Mouse (Mus musculus): Measurements from ENCODE around the gene Selenow. TPM values are rescaled to one million over a fixed set of nuclear protein-coding genes. Genes with fewer than 3 reads are reported as not detected.

Selenow gene
- polyA plus RNA-seq, 1 experiment from 2014 or later = 654 TPM

DNA sequence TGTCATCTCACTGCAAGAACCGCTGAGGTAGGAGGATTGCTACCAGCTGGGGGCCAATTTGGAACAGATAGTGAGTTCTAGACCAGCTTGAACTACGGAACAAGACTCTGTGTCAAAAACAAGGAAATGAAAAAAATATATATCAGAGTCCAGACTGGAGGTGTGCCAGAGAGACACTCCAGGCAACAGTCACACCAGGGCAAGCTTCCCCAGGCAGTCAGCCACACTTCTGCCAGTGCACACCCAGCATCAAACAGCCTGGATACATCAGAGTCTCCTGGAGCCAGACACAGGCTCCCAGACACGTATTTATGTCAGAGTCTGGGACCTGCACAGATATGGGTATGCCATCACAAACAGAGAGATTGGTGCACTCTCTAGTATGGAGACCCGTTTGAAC lies 39.0 kb upstream of the Selenow start:
- 35% methylated on average over 4 of the region's 4 CpGs for WGBS
- peaks cover 30% of the 10 kb centered on the region for H3K36me3 ChIP-seq (ENCODE audit: control insufficient read depth, insufficient read depth)
- H3K4me3 ChIP-seq (ENCODE audit: low read length) = no peak overlapping the region
- ATAC-seq (replicated peaks; ENCODE audit: extremely low read depth, insufficient read depth, low FRiP score) = no peak
- no peaks in the 10 kb centered on the region for H3K27me3 ChIP-seq (ENCODE audit: control insufficient read depth, insufficient read depth, low read length)
- H3K4me1 ChIP-seq (ENCODE audit: control insufficient read depth, insufficient read depth, low read length) = peaks cover 45% of the 10 kb centered on the region
- H3K9me3 ChIP-seq (replicated peaks; ENCODE audit: control insufficient read depth, low read length) = no peaks in the 10 kb centered on the region
- peak overlapping the region; percentile 68 for H3K4me2 ChIP-seq (ENCODE audit: low read depth, low read length)
- H3K27ac ChIP-seq (ENCODE audit: low read length) = peak overlapping the region; percentile 98
- peak overlapping the region; percentile 54 for H3K9ac ChIP-seq (ENCODE audit: low read length)

DNA sequence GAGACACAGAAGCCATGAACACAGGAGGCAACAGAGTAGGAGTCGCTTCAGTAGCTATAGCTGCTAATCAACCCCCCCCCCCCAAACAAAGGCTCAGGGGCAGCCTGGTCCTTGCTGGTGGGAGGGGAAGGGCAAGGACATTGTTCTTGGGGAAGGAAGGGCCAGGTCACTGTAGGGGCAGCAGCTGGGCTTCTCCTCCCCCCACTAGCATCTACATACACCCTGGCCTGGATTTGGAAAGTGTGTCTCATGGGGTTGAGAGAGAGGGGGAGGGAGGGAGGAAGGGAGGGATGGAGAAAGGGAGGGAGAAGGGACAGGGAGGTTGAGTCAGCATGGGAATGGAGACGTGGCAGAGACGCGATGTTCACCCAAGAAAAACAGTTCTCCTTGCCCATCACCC lies 38.5 kb upstream of the Selenow start:
- peaks cover 47% of the 10 kb centered on the region for H3K4me1 ChIP-seq (ENCODE audit: control insufficient read depth, insufficient read depth, low read length)
- peak overlapping the region; percentile 98 for H3K27ac ChIP-seq (ENCODE audit: low read length)

DNA sequence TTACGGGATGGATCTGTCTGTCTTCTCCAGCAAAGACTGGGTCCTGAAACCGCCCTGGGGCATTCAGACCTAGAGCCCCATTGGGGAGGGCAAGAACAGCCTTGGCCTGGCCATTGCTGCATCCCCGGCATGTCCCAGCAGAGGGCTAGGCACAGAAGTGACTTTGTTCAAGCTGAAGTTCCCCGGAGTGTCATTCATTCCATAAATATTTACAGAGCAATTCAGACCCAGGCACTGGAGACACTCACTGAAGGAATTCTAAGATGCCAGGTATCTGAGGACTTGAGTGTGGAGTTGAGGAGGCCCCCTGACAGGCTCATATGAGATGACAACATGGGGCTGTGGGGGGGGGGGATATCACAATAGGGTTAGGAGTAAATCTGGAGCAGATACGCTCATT lies 33.9 kb upstream of the Selenow start:
- ATAC-seq (replicated peaks; ENCODE audit: extremely low read depth, insufficient read depth, low FRiP score) = no peak
- Histone ChIP-seq H3K9ac (ENCODE audit: low read length) (no peak overlapping the region), H3K4me2 (ENCODE audit: low read depth, low read length) (no peak overlapping the region), H3K9me3 (replicated peaks; ENCODE audit: control insufficient read depth, low read length) (no peaks in the 10 kb centered on the region), H3K4me3 (ENCODE audit: low read length) (no peak overlapping the region), H3K4me1 (ENCODE audit: control insufficient read depth, insufficient read depth, low read length) (peaks cover 18% of the 10 kb centered on the region), H3K27ac (ENCODE audit: low read length) (peak overlapping the region; percentile 72), H3K36me3 (ENCODE audit: control insufficient read depth, insufficient read depth) (peaks cover 50% of the 10 kb centered on the region), H3K27me3 (ENCODE audit: control insufficient read depth, insufficient read depth, low read length) (no peaks in the 10 kb centered on the region)
- 57% methylated on average over 5 of the region's 5 CpGs for WGBS

More for the DNA sequence above, 38.5 kb upstream of the Selenow start:
- 47% methylated on average over 4 of the region's 4 CpGs for WGBS
- no peaks in the 10 kb centered on the region for H3K9me3 ChIP-seq (replicated peaks; ENCODE audit: control insufficient read depth, low read length)
- H3K27me3 ChIP-seq (ENCODE audit: control insufficient read depth, insufficient read depth, low read length) = no peaks in the 10 kb centered on the region
- H3K4me3 ChIP-seq (ENCODE audit: low read length) = no peak overlapping the region
- H3K36me3 ChIP-seq (ENCODE audit: control insufficient read depth, insufficient read depth) = peaks cover 30% of the 10 kb centered on the region
- no peak overlapping the region for H3K9ac ChIP-seq (ENCODE audit: low read length)
- no peak for ATAC-seq (replicated peaks; ENCODE audit: extremely low read depth, insufficient read depth, low FRiP score)
- H3K4me2 ChIP-seq (ENCODE audit: low read depth, low read length) = no peak overlapping the region

DNA sequence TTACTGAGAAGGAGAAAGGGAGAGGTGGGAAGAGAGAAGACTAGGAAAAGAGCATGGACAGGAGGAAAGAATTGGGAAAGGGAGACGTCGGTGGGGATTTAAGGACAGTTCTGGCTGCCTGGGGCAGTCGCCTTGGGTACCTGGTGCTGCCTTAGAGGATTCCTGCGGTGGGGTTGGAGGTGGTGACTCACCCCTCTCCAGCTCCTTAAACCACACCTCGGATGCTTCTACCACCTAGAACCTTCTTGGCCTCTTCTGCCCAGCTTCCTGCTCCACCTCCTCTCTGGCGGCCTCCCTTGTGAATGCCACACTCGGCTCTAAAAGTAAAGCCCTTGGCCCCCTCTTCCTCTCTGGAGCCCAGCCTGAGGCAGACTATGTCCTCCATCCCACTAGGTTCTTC lies 33.3 kb upstream of the Selenow start:
- WGBS = 24% methylated on average over 7 of the region's 7 CpGs
- Histone ChIP-seq H3K4me3 (ENCODE audit: low read length) (0 out of 2 replicates have a peak overlapping the region, but pooled peaks have one; percentile 13), H3K27me3 (ENCODE audit: control insufficient read depth, insufficient read depth, low read length) (no peaks in the 10 kb centered on the region), H3K9ac (ENCODE audit: low read length) (0 out of 2 replicates have a peak overlapping the region, but pooled peaks have one; percentile 23), H3K36me3 (ENCODE audit: control insufficient read depth, insufficient read depth) (peaks cover 56% of the 10 kb centered on the region), H3K4me2 (ENCODE audit: low read depth, low read length) (peak overlapping the region; percentile 46), H3K9me3 (replicated peaks; ENCODE audit: control insufficient read depth, low read length) (no peaks in the 10 kb centered on the region), H3K27ac (ENCODE audit: low read length) (peak overlapping the region; percentile 72), H3K4me1 (ENCODE audit: control insufficient read depth, insufficient read depth, low read length) (peaks cover 12% of the 10 kb centered on the region)
- ATAC-seq (replicated peaks; ENCODE audit: extremely low read depth, insufficient read depth, low FRiP score) = no peak

DNA sequence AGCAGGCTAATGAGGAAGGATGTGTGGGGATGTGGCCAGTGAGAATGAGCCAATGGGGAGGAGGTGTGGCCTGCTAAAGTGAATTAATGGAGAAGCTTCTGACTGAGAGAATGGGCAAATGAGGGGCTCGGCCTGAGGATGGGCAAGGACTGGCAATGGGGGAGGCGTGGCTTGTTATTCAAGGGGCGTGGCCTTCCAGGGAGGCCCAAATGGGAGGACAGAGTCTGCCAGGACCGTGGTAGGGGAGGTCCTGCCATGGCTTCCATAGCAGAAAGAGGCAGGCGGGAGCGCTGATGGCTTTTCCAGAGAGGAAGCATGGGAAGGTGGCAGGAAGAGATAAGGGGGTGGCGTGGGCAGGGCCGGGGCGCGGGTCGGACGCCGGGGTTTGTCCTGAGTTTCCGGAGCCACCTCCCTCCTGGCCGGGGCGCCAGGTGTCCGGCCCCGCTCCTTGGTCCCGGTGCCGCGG lies 32.8 kb upstream of the Selenow start:
- H3K4me2 ChIP-seq (ENCODE audit: low read depth, low read length) = peak overlapping the region; percentile 46
- H3K27ac ChIP-seq (ENCODE audit: low read length) = peak overlapping the region; percentile 72
- H3K9me3 ChIP-seq (replicated peaks; ENCODE audit: control insufficient read depth, low read length) = no peaks in the 10 kb centered on the region
- WGBS = 12% methylated on average over 21 of the region's 21 CpGs
- peak; percentile 71 for ATAC-seq (replicated peaks; ENCODE audit: extremely low read depth, insufficient read depth, low FRiP score)
- H3K36me3 ChIP-seq (ENCODE audit: control insufficient read depth, insufficient read depth) = peaks cover 54% of the 10 kb centered on the region
- peak overlapping the region; percentile 13; the same call in 1 of the 2 replicates for H3K4me3 ChIP-seq (ENCODE audit: low read length)
- H3K4me1 ChIP-seq (ENCODE audit: control insufficient read depth, insufficient read depth, low read length) = peaks cover 11% of the 10 kb centered on the region
- H3K27me3 ChIP-seq (ENCODE audit: control insufficient read depth, insufficient read depth, low read length) = no peaks in the 10 kb centered on the region
- 0 out of 2 replicates have a peak overlapping the region, but pooled peaks have one; percentile 23 for H3K9ac ChIP-seq (ENCODE audit: low read length)

GRCm38 (mm10) chr7:15954436-15954835 lies 32.2 kb upstream of the Selenow start:
- no peak for ATAC-seq (replicated peaks; ENCODE audit: extremely low read depth, insufficient read depth, low FRiP score)
- peaks cover 14% of the 10 kb centered on the region for H3K4me1 ChIP-seq (ENCODE audit: control insufficient read depth, insufficient read depth, low read length)
- H3K4me2 ChIP-seq (ENCODE audit: low read depth, low read length) = no peak overlapping the region
- peaks cover 53% of the 10 kb centered on the region for H3K36me3 ChIP-seq (ENCODE audit: control insufficient read depth, insufficient read depth)
- no peaks in the 10 kb centered on the region for H3K9me3 ChIP-seq (replicated peaks; ENCODE audit: control insufficient read depth, low read length)
- peak overlapping the region; percentile 51 for H3K27ac ChIP-seq (ENCODE audit: low read length)
- no peak overlapping the region for H3K4me3 ChIP-seq (ENCODE audit: low read length)
- H3K9ac ChIP-seq (ENCODE audit: low read length) = no peak overlapping the region
- WGBS = 77% methylated on average over 7 of the region's 7 CpGs
- H3K27me3 ChIP-seq (ENCODE audit: control insufficient read depth, insufficient read depth, low read length) = no peaks in the 10 kb centered on the region

DNA sequence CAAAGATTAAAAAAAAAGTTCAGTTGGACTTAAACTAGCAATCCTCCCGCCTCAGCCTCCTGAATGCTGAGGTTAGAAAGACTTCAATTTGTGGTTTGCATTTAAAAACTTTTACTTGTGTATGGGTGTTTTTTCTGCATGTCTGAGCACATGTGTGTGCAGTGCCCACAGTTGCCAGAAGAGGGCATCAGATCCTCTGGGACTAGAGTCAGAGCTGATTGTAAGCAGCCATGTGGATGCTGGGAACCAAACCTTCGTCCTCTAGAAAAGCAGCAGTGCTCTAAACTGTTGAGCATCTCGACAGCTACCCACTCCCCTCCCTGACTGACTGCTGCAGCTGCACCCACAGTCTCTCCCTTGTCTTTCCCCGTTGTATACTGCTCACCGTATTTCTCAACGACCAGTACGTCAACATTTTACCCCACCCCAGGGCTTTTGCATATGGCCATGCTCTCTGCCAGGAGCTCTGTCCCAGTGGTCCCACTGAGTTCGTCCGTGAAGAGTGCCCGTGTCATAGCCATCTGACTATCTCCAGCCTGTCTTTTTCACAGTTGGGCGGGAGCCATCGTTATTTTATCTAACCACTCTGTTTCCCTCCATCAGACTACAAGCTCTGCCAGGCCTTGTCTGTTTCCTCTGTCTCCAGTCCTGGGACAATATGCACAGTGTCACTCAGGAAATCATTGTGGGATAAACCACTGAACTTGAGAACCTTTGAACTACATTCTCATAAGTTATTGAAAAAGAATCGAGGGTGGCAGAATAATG lies 31.3 kb upstream of the Selenow start:
- ATAC-seq (replicated peaks; ENCODE audit: extremely low read depth, insufficient read depth, low FRiP score) = no peak
- no peaks in the 10 kb centered on the region for H3K27me3 ChIP-seq (ENCODE audit: control insufficient read depth, insufficient read depth, low read length)
- peaks cover 22% of the 10 kb centered on the region for H3K4me1 ChIP-seq (ENCODE audit: control insufficient read depth, insufficient read depth, low read length)
- WGBS = 85% methylated on average over 13 of the region's 13 CpGs
- no peak overlapping the region for H3K4me3 ChIP-seq (ENCODE audit: low read length)
- no peak overlapping the region for H3K4me2 ChIP-seq (ENCODE audit: low read depth, low read length)
- H3K36me3 ChIP-seq (ENCODE audit: control insufficient read depth, insufficient read depth) = peaks cover 48% of the 10 kb centered on the region
- H3K9me3 ChIP-seq (replicated peaks; ENCODE audit: control insufficient read depth, low read length) = no peaks in the 10 kb centered on the region
- no peak overlapping the region for H3K9ac ChIP-seq (ENCODE audit: low read length)
- no peak overlapping the region for H3K27ac ChIP-seq (ENCODE audit: low read length)

DNA sequence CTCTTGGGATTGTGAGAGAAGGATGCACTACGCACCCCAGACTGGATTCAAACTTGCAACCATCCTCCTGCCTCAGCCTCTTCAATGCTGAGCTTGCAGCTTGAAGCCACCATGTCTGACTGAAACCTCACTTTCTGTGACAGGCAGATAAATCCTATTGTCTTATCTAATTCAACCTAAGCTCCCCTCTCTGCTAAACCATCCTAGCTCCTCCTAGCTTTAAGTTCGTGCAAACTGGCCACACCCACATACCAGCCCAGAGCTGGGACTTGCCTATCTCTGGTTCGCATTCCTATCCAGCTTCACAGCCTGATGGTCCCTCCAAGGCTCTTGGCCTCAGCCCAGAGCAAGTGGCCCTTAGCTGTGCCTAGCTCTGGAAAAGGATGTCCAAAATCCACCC lies 30.2 kb upstream of the Selenow start:
- 40% methylated on average over 3 of the region's 3 CpGs for WGBS
- no peak overlapping the region for H3K27ac ChIP-seq (ENCODE audit: low read length)
- H3K4me2 ChIP-seq (ENCODE audit: low read depth, low read length) = no peak overlapping the region
- no peak for ATAC-seq (replicated peaks; ENCODE audit: extremely low read depth, insufficient read depth, low FRiP score)
- H3K4me1 ChIP-seq (ENCODE audit: control insufficient read depth, insufficient read depth, low read length) = peaks cover 27% of the 10 kb centered on the region
- H3K9ac ChIP-seq (ENCODE audit: low read length) = no peak overlapping the region
- H3K4me3 ChIP-seq (ENCODE audit: low read length) = no peak overlapping the region
- peaks cover 41% of the 10 kb centered on the region for H3K36me3 ChIP-seq (ENCODE audit: control insufficient read depth, insufficient read depth)
- no peaks in the 10 kb centered on the region for H3K27me3 ChIP-seq (ENCODE audit: control insufficient read depth, insufficient read depth, low read length)
- no peaks in the 10 kb centered on the region for H3K9me3 ChIP-seq (replicated peaks; ENCODE audit: control insufficient read depth, low read length)

DNA sequence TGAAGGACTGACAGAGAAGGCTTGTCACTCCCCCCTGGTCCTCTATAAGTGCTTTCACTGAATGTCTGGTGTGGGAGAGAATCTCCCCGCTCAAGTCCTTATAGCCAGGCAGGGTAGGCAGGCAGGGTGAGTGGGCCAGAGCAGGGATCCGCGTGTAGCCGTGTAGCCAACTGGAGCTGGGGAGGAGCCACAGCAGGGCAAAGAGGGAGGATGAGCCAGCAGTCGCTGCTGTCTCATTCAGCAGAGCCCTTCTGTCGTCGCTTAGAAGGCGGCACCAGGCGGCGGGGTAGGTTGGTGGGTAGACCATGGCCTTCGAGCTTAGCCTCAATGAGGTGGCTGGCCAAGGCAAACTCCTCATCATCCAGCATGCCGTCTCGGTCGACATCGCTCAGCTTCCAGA lies 27.8 kb upstream of the Selenow start:
- Histone ChIP-seq H3K9me3 (replicated peaks; ENCODE audit: control insufficient read depth, low read length) (no peaks in the 10 kb centered on the region), H3K9ac (ENCODE audit: low read length) (no peak overlapping the region), H3K27ac (ENCODE audit: low read length) (no peak overlapping the region), H3K4me1 (ENCODE audit: control insufficient read depth, insufficient read depth, low read length) (peaks cover 25% of the 10 kb centered on the region), H3K36me3 (ENCODE audit: control insufficient read depth, insufficient read depth) (peaks cover 33% of the 10 kb centered on the region), H3K27me3 (ENCODE audit: control insufficient read depth, insufficient read depth, low read length) (no peaks in the 10 kb centered on the region), H3K4me2 (ENCODE audit: low read depth, low read length) (no peak overlapping the region), H3K4me3 (ENCODE audit: low read length) (no peak overlapping the region)
- no peak for ATAC-seq (replicated peaks; ENCODE audit: extremely low read depth, insufficient read depth, low FRiP score)
- 82% methylated on average over 15 of the region's 15 CpGs for WGBS

Measured in heart, embryonic 16.5 days (tissue).